8 mouse cellular contexts compared by ENCODE assay signal in the genomic region with DNA sequence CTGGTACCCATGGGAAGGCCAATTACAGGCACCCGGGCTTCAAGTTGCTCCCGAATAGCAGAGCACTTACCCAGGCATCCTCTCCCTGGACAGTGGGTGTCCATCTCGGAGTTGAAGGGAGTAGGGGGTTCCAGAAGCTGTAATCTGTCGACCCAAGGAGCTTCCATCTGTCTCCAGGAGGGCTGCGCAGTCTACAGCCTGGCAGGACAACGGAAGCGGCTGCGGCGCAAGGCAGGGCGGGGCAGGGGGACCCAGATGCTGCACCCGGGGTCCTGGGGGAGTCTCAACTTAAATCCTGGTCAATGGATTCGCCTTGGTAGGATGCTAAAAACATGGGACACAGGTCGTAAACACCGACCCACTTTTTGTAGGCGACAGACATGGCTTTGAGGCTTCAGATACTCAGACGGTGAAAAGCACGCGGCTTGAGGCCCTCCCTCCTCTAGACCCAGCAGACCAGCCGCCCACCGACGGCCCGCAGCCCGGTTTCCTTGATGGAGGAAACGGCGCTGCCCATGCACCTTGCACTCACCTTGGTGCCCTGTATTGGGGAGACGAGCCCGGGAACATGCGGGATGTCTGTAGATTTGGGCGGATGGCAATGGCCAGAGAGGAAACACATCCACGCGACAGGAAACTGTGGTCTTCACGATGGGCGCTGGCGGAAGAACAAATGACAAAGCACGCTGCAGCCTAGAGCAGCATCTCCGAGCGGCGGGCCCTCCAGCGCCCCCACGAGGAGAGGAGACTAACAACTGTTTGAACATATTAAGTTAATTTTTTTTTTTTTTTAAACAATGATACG. TPM values are rescaled to one million over a fixed set of nuclear protein-coding genes. Genes with fewer than 3 reads are reported as not detected.
DNase-seq lines count a peak whose midpoint lies in the region; ATAC-seq and TF ChIP-seq lines count a peak whose summit lies in the region.

No protein-coding gene starts in this region.

- H3K27me3 ChIP-seq in hindbrain, embryonic 10.5 days (ENCODE audit: insufficient read depth, poor library complexity, severe bottlenecking), result peaks cover 3% of the 10 kb centered on the region; the same call in 1 of the 2 replicates
- H3K27me3 ChIP-seq in lung, embryonic 15.5 days, result no peaks in the 10 kb centered on the region

- DNase-seq in MN1 (ENCODE audit: low spot score), result peak; percentile 95
- DNase-seq in cerebellum, adult 9-10 months, result peak; percentile 80
- peak; percentile 90 for DNase-seq in hindbrain, embryonic 10.5 days (ENCODE audit: low spot score)
- DNase-seq in layer of hippocampus, adult 9-10 months (ENCODE audit: low spot score), result peak; percentile 70
- DNase-seq in thymus, adult 18-20 months, result peak; percentile 61 to 78

- WGBS in hindbrain, embryonic 10.5 days, result under 1% methylated on average over 41 of the region's 41 CpGs
- WGBS in lung, embryonic 15.5 days, result under 1% methylated on average over 41 of the region's 41 CpGs
- under 1% methylated on average over 41 of the region's 41 CpGs for WGBS in olfactory bulb, adult 2 months

- H3K4me1 ChIP-seq in hindbrain, embryonic 10.5 days (replicated peaks), result peaks cover 27% of the 10 kb centered on the region
- H3K4me1 ChIP-seq in lung, embryonic 15.5 days, result peaks cover 25% of the 10 kb centered on the region
- H3K4me1 ChIP-seq in olfactory bulb, adult 2 months (ENCODE audit: control insufficient read depth, insufficient read depth, low read length), result peaks cover 8% of the 10 kb centered on the region; the same call in 1 of the 2 replicates

- H3K36me3 ChIP-seq in hindbrain, embryonic 10.5 days, result peaks cover 44% of the 10 kb centered on the region
- peaks cover 41% of the 10 kb centered on the region for H3K36me3 ChIP-seq in lung, embryonic 15.5 days

- H3K27ac ChIP-seq in hindbrain, embryonic 10.5 days, result peak overlapping the region; percentile 95
- H3K27ac ChIP-seq in lung, embryonic 15.5 days, result peak overlapping the region; percentile 77
- no peak overlapping the region for H3K27ac ChIP-seq in olfactory bulb, adult 2 months (ENCODE audit: insufficient read depth, low read depth, low read length)

- peak; percentile 57 for TF ChIP-seq CTCF in olfactory bulb, adult 2 months (IDR thresholded peaks at IDR 0.05; ENCODE audit: insufficient read depth, low read depth, low read length)

- H3K9me3 ChIP-seq in hindbrain, embryonic 10.5 days, result no peaks in the 10 kb centered on the region
- H3K9me3 ChIP-seq in lung, embryonic 15.5 days, result no peaks in the 10 kb centered on the region

- ATAC-seq in frontal cortex, adult (ENCODE audit: low TSS enrichment), result peak; percentile 87
- peak; percentile 91 for ATAC-seq in lung, embryonic 15.5 days (ENCODE audit: borderline replicate concordance, extremely low read depth, low FRiP score, low TSS enrichment)

- peak overlapping the region; percentile 67 for H3K4me2 ChIP-seq in lung, embryonic 15.5 days

- peak overlapping the region; percentile 84 for H3K4me3 ChIP-seq in hindbrain, embryonic 10.5 days
- peak overlapping the region; percentile 66 for H3K4me3 ChIP-seq in lung, embryonic 15.5 days
- peak overlapping the region; percentile 79 for H3K4me3 ChIP-seq in olfactory bulb, adult 2 months (ENCODE audit: insufficient read depth, low read depth, low read length)

- peak overlapping the region; percentile 73 for H3K9ac ChIP-seq in lung, embryonic 15.5 days

- TF ChIP-seq POLR2A in olfactory bulb, adult 2 months (IDR thresholded peaks at IDR 0.05; ENCODE audit: insufficient read depth, low read depth, low read length), result peak; percentile 45; the same call in 1 of the 2 replicates

RNA-seq across cellular contexts. Expression of gene Snhg11, which starts 14.4 kb away (rescaled TPM):
- 41.0 and 88.9 TPM in 2 replicates for polyA plus RNA-seq in hindbrain, embryonic 10.5 days (2016; fragmentation: Nextera tagmentation; extraction: Ambion mirVana)
- 1.7 and 2.9 TPM in 2 replicates for polyA plus RNA-seq in lung, embryonic 15.5 days (2015; fragmentation: Nextera tagmentation; extraction: Ambion mirVana)
- polyA plus RNA-seq in olfactory bulb, adult 2 months (2012; ENCODE audit: insufficient read depth, insufficient read length, low replicate concordance, missing spikeins), result 293 and 768 TPM in 2 replicates

RNA-seq across cellular contexts. Expression of gene Ralgapb, which starts 48.6 kb away (rescaled TPM):
- polyA plus RNA-seq in hindbrain, embryonic 10.5 days (2016; fragmentation: Nextera tagmentation; extraction: Ambion mirVana), result 12.8 and 12.9 TPM in 2 replicates
- polyA plus RNA-seq in lung, embryonic 15.5 days (2015; fragmentation: Nextera tagmentation; extraction: Ambion mirVana), result 16.2 and 17.7 TPM in 2 replicates
- polyA plus RNA-seq in olfactory bulb, adult 2 months (2012; ENCODE audit: insufficient read depth, insufficient read length, low replicate concordance, missing spikeins), result not detected in 2 replicates

RNA-seq across cellular contexts. Expression of gene Lbp, which starts 54.8 kb away (rescaled TPM):
- polyA plus RNA-seq in hindbrain, embryonic 10.5 days (2016; fragmentation: Nextera tagmentation; extraction: Ambion mirVana), result 2.2 and 3.4 TPM in 2 replicates
- 11.5 and 14.2 TPM in 2 replicates for polyA plus RNA-seq in lung, embryonic 15.5 days (2015; fragmentation: Nextera tagmentation; extraction: Ambion mirVana)
- not detected in 2 replicates for polyA plus RNA-seq in olfactory bulb, adult 2 months (2012; ENCODE audit: insufficient read depth, insufficient read length, low replicate concordance, missing spikeins)

Comparison
In these comparisons a context has a peak if more than half of its experiments do, and no peak if none do; other contexts are left out.
1. RNA of gene Snhg11, which starts 14.4 kb away (polyA plus RNA-seq): 293 to 768 TPM in olfactory bulb, adult 2 months and 41.0 to 88.9 TPM in hindbrain, embryonic 10.5 days; 1.7 to 2.9 TPM in lung, embryonic 15.5 days; every median in the first group is over 10 times any median in the second.
2. Peak in every context shown above with its lines, with median percentiles within 50 percentile points of each other: DNase-seq and H3K4me3 ChIP-seq.